Mouse (Mus musculus) B cell, adult 2 months (primary cell): ENCODE measurements around the gene Acvr1b.

ENCODE experiments used
- DNase-seq, 2 experiments: peaks; one replicate each; pipeline ENCODE4 v3.0.0; 2022

Gene Acvr1b

DNA sequence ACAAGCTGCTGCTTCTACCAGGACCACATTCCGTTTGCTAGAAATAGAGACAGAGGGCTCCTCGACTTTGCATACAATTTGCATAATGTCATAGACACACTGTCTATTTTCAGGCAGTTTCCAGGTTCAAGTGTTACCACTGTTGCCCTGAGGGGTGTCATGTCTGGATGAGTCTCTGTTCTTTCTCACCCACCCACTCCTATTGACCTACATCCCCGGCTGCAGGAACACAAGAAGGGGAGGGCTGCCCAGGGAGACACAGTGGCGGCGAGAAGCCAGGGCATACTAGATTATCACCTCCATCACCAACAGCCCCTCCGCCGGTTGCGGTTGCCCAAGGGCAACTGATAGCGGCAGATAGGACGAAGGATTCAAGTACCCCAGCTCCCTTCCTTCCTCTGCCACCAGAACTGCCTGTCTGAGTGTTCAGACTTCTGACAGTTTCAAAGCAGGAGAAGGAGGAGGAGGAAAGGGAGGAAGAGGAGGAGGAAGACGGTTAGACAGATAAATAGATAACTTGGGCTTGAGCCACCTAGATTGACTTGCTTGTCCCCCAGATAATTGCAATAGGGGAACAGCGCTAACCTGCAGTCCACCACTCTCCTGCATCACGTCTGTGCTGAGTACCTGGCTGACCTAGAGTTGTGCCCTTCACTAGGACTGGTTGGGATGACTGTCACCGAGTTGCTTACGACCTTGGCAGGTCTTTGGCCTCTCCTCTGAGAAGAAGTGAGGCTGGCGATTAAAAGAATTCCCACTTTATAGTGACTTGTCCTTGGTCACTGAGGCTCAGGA lies 26.6 kb upstream of the Acvr1b start:
- peak; percentile 49 to 52 for DNase-seq

DNA sequence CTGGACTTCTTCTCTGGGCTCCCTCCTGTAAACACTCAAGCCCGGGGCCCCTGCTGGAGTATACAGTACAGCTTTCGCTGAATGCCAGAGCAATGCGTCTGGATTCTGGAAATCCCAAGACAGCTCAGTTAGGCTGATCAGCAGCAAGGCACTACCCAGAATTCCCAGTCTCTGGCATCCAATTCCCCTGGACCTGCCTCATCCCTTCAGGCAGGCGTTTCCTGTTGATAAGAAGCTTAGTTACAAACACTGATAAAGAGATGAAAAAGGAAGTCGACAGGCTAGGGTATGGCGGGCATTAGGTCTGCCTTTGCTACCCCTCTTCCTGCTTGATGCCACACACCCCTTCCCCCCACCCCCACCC lies 26.0 kb upstream of the Acvr1b start:
- no peak for DNase-seq

DNA sequence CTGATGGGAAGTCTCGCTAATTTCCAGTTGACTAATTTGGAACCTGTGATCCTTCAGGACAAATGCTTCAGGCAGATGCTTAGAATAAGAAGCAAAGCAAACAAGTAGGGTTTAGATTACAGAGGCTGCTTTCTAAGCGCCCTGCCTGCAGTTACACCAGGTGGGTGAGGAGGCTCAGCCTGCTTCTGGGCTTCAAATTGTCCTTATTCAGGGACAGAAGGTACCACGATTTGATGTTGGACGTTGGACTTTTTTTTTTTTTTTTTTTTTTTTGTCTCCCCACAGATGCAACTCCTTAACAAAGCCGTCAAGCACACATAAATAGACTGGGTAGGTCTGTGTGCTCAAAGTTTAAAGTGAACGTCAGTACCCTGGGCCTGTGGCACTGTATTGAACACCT lies 25.3 kb upstream of the Acvr1b start:
- no peak for DNase-seq

DNA sequence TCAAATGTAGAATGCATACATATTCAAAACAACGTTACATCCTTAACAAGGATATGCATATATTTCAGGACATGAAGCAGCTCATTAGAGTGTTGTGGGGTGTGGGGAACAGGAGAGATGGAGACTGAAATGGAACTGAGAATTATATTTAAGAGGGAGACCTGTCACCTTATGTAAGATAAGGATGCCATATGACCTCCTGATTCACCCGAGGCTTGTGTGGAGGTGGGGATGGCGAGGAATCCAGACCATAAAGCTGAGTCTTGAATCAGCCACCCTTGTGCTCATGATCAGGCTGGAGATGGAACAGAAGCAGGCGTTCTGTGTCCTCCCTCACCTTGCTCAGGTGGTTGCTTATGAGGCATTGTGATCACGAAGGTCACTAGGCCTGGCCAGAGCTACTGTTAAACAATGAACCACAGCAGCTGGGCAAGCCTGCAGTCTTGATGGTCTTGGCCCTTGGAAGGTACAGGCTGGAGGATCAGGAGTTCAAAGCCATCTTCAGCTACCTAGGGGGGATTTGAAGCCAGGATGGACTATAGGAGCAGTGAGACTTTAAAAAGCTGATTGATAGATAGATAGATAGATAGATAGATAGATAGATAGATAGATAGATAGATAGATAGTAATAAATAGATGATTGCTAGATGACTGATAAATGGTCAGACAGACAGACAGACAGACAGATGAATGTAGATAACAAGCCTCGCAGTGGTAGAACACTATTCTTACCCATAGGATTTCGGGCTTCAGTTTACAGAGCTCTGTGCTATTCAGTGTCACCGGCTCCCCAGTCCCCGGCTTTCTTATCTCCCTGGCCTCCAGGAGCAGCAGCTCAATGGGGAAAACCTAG lies 22.2 kb upstream of the Acvr1b start:
- no peak for DNase-seq

DNA sequence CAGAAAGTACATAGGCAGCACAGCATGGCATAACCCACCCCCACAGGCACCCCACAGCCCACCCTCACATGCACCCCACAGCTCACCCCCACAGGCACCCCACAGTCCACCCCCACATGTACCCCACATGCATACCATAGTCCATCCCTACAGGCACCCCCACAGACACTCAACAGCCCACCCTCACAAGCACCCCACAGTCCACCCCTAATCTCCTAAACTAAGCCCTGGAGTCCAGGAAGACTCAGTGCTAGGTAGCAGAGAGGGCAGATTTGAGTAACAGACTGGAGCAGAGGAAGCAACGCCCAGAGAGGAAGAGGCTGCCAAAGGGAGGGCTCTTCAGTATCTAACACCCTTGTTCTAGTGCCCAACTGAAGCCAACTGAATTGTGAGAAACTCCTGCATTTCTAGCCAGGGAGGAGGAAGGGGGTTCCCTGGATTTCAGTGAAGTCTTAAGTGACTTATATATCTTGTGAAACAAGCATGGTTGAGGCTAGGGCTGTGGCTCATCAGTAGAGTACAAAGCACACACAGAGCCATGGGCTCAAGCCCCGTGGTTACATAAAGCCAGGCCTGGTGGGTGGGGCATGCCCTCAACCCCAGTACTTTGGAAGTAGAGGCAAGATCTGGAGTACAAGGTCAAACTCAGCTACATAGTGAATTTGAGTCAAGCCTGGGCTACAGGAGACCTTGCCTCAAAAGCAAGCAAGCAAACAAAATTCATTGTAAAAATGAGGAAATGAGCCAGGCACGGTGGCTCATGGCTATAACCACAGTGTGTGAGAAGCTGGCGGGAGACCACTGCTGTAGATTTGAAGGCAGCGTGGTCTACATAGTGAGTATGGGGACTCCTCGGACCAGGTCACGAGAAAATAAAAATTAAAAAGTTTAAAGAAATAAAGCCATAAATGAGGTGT lies 18.9 kb upstream of the Acvr1b start:
- peak; percentile 23 to 34 for DNase-seq

DNA sequence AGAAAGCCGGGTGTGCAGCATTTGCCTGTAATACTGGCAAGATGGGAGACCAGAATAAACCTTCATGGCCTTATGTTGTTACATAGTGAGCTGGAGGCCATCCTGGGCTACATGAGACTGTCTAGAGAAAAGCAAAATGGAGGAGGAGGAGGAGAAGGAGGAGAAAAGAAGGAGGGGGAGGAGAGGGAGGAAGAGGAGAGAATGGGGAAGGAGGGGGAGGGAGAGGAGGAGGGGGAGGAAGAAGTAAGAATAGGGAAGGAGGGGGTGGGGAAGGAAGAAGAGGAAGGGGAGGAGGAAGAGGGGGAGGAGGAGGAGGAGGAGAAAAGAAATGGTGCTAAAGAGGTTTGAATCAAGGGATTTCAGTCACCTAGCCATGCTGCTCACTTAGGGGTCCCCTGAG lies 13.7 kb upstream of the Acvr1b start:
- no peak for DNase-seq

DNA sequence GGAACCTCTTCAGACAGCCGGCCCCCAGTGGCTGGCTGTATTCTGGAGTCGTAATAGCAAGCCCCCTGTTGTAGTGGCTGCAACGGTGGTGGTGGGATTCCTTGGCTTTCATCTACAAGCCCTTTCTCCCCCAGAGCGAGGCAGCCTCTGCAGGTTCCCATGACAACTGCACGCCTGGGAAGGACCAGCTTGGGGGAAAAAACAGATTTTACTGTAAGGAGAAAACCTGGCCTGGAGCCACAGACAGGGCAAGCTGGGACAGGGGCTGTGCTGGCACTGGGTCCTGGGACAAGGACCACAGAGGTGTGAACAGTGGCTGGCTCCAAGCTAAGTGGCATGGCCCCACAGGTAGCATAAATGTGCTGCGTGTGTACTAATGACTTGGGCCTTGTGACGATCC lies 13.3 kb upstream of the Acvr1b start:
- DNase-seq, result no peak

DNA sequence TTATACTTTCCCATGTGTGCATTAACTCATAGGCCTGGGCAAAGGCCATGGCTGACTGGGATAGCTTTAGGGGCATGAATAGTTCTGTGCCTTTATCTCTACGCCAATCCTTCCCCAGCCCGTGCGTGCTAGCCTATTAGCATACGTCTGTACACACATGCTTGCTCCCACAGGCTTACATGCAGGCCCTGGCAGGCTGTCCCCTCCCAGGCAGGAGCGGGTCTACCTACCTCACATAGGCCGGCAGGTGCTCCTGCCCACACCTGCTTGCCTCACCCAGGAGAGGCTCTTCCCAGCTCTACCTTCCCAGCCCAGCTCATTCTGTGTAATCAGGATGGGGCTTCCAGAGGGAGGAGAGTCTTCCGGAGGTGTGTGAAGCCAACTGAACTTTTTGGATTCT lies 12.3 kb upstream of the Acvr1b start:
- DNase-seq, result no peak

DNA sequence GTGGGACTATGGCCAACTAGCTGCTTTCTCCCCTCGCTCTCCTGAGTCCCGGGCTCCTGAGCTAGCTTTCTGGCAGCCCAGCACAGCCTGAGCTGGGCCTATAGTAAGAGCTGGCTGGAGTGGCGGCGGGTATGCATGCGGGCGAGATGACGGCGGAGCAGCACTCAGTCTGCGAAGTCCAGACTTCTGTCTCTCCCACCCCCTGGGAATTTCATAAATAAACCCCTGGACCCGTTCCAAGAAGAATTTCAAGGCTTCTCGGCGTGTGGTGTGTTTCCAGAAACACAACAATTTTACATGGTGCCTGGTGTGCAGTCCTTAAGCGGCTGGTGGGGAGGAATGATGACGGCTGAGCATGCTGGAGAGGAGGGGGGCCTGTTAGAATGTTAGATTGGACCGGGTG lies 10.8 kb upstream of the Acvr1b start:
- DNase-seq, result no peak

DNA sequence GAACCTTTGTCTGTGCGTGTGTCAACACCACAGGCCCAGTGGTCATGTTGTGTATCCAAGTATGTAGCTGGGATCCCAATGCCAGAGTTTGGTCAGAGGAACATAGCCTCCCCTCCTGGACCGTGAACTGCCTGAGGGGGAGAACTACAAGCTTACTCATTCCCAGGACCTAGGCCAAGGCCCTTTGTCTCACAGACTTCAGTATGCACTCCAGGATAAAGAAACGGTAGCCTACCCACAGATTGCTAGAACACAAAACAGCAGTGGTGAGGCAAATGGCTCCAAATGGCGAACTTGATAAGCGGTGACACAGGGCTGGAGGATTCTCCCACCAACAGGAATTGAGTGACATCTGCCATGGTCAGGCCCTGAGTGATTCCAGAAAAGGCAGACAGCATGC lies 10.0 kb upstream of the Acvr1b start:
- DNase-seq, result no peak

DNA sequence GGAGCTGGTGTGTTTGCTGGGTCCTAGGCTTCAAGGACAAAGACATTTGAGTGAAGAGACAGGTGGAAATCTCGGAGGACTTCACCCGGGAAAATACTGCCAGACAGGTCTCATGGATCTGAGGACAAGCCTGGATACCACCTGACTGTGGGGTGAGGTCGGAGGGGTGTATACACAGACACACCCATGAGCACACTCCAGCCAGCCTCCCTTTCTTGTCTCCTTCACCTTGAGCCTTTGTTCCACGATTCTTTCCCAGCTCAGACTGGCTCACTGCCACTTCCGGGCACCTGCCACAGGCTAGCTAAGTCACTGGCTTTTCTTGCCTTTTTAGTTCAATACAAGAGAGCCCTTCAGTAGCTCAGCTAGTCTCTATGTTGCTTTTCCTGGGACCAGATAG lies 9.6 kb upstream of the Acvr1b start:
- no peak for DNase-seq

DNA sequence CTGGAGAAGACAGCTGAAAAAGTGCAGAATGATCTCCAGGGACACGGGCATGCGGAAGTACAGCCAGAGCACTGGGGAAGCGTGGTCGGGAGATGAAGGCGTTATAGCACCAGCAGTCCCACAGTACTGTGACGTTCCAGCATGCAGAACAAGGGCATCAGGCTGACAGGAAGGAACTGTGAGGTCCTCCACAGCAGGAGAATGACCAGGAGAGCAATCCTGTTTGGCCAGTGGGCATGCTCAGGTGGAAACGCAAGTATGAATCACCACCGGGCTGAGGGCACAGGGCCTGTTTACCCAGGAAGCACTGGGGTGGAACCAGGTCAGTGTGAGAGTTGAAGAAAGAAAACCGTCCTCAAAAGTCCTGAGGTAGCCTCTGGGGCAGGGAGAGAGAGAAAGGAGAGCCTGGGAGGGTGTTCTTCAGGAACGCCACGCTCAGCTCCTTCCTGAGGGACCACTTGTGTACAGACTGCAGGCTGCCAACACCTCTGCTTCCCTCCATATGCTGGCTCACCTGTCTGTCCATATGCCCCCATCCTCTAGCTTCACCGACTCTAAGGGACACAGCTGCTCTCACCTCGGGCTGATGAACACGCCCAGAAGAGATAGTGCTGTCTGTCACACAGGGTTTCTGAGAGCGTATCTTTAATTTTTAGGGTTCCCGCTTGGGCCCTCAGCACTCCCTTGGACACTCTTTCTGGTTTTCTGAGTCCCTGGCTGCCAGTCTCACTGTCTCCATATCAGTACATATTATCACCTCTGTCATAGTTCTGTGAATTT lies 8.0 kb upstream of the Acvr1b start:
- peak; percentile 27 to 38 for DNase-seq

DNA sequence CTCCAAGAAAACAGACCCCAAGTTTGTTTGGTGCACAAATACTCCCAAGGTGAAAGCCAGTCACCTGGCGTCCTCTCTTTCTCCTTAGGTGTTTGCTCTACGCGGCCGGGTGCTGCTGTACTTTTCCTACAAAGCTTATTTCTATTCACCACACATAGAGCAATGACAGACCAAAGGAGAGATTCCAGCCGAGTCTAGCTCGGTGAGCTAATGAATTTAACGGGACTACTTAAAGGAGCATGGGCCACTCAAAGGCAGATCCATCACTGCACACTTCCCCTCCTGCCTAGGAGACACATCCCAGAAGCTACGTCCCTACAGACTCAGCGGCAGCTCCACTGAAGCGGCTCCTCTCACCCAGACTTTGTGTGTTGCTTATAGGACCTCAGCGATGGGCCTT lies 6.3 kb upstream of the Acvr1b start:
- DNase-seq, result no peak

DNA sequence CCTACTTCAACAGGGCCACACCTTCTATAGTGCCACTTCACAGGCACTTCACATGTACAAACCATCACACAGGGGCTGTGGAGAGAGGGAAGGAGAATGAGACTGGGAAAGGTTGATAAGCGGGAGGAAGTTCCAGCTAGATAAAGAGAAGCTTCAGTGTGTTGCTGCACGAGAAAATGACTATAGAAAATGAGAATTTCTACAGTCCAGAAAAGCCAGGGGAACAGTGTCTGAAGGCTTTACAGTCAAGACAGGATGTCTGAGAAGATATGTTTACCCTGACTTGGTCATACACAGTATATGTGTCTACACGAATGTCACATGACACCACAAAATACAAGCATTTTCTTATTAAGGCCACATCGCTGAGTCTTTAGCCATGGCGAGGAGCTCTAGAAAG lies 4.0 kb upstream of the Acvr1b start:
- no peak for DNase-seq

DNA sequence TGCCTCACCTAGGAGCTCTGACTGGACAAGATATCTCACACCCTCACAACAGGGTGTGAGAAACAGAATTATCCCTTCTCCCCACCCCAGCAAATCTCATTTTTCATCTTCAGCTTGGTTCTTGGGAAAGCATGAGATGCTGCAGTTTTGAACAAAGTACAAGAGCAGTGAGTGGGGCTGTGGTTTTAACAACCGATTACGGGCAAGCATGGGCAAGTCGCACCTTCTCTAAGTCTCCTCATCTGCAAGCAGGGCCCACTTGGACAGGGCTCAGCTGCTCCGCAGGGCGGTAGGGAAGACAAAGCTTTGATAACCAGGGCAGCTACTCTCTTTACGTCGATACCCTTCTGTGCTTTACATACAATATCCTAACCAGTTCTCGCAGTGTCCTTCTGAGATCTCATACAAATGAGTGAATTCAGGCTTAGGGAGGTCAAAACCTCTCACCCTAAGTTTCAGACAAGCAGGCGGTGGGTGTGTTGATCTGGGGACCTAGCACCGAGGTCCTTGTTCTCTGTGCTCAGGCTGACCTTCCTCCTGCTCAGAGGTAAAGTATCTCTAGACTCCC lies 3.4 kb upstream of the Acvr1b start:
- DNase-seq, result no peak

DNA sequence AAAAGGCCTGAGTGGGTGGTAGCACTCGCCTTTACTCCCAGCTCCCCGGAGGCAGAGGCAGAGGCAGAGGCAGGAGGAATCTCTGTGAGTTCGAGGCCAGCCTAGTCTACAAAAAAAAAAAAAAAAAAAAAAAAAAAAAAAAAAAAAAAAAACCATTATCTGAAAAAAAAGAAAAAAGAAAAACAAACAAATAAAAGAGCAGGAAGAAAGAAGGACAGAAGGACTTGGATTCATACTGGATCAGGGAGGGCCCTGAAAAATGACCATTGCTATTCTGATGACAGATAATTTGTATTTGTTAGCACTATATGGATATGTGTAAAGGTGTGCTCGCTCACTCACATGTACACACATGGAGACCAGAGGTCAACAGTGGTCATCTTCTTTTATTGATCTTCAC lies 2.6 kb upstream of the Acvr1b start:
- no peak for DNase-seq

DNA sequence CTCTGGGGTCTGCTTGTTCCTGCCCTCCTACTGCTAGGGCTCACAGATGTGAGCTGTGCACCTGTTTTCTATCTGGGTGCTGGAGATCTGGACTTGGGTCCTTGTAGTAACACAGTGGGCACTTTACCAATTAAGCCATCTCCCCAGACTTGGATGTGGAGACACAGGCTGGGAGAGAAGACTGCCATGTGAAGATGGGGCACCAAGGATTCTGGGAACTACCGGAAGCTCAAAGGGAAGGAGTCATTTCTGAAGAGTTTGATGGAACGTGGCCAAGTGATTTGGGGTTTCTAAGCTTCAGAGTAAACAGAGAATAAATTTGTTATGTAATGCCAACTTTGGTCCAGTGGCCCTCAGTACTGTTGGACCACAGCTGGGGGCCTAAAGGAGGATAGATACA lies 1.9 kb upstream of the Acvr1b start:
- DNase-seq, result no peak

DNA sequence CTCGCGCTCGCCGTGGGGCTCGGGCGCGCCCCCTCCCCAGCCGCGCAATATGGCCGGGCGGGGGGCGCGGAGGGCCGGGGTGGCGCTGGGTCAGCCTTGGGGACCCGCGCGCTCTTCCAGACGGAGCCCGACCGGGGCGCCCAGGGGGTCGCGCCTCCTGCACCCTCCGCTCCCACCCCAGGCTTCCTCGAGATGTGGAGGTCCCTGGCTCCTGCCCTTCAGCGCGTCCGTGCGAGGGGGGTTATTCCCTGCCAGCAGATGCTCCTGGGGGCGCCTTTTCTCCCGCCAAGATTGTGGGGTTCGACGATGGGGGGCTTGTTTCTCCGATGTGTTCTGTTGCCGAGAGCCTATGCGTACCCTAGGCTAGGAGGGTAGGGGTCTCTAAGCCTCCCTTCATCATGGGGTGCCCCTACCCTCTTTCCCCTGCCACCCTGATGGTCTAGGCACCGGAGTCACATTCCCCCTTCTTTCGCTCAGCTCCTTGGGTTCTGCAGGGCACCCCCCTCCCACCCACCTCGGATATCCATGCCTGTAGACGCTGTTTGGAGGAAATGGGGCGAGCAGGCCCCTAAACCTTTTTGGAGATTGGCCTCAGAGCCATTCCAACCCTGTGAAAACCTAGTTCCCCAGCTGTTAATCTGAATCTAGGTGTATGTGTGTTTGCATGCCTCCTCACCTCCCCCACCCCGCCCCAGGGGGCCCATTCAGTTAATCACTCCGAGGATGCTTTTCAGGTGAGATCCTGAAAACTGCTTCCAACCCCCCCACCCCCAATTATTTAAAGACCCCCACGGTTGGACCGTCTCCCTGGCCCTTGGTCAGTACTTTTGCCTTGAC lies 645 bp downstream of the Acvr1b start:
- peak; percentile 22 to 26 for DNase-seq

DNA sequence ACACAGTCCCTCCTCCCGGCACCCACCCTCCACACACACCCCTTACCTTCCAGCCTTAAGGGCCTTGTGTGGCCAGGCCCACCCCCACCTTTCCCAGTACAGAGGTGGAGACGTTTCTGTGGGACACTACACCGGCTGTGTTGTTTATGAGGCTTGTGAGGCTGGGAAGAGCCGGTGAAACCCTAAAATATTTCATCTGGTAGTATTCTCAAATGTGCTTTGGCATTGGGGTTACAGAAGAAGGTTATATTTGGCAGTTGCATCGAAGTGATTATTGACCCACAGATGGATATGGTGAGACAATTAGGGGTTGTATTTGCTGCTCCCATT lies 1.2 kb downstream of the Acvr1b start:
- no peak for DNase-seq

DNA sequence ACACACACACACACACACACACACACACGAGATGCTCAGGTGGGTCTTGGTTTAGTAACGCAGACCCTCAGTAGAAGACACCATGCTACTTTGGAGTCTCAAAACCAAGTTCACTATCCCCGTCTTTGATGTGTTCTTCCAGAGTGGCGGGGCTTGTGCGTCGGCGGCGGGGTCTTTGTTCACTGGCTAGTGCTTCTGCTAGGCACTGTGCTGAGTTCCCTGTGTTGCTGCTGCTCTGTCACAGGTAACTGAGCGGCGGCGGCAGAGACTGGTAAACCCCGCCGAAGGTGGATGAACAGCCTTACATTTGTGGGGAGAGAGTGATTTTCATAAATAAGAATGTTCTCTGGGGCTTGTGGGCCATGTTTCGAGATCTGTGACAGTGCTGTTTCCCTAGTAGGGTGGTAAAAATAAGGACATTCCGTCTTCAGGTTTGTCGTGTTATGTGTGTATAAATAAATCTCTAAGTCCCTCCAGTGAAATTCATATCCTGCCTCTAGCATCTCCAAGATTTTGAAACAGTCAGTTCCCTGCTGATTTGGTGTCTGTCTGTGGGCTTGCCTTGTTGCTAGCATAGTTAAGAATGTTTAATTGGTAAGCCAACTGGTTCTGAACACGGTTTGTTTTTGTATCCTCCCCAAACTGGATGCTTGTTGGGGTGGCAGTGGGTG lies 1.9 kb downstream of the Acvr1b start:
- DNase-seq, result no peak

DNA sequence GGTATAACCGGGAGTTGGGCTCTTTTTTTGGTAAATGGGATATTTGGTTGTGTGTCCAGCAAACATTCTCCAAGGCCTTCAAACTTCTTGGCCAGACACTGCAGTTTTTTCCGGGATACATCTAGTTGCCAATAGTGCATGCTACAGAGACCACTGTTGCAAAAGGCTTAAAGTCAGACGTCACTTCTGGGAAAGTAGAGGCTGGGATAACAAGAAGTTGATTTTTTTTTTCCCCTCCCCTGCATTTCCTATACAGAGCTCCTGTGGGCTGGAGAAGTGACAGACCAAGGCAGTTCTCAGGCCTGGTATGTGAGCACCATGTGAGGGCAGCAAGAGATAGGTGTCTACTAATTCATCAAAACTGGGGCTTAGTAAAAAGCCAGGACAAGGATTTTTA lies 2.4 kb downstream of the Acvr1b start:
- DNase-seq, result no peak
